Mouse (Mus musculus) left cerebral cortex, adult 6 months (tissue): ENCODE results near the gene Prickle4. TPM values are rescaled to one million over a fixed set of nuclear protein-coding genes. Genes with fewer than 3 reads are reported as not detected.

Experiments
- long read RNA-seq, 2 experiments: library from polyadenylated mRNA; unstranded; transcript quantifications; one replicate each; pipeline ENCODE4 v2.0.0; 2019 to 2020
- polyA plus RNA-seq: library from polyadenylated mRNA; unstranded; fragments of <200 nt; fragmentation: Nextera tagmentation; gene quantifications from 2 replicates; pipeline ENCODE4 v1.2.3, GENCODE M21; 2021

Gene Prickle4
- polyA plus RNA-seq = 0.29 and 0.55 TPM in 2 replicates
- long read RNA-seq, experiment 1 = 0 reads
- long read RNA-seq, experiment 2, partial matches to known transcripts = 0 of 1 reads
- long read RNA-seq, experiment 2, other reads (novel, unspliced or antisense) = 0 of 1 reads

DNA sequence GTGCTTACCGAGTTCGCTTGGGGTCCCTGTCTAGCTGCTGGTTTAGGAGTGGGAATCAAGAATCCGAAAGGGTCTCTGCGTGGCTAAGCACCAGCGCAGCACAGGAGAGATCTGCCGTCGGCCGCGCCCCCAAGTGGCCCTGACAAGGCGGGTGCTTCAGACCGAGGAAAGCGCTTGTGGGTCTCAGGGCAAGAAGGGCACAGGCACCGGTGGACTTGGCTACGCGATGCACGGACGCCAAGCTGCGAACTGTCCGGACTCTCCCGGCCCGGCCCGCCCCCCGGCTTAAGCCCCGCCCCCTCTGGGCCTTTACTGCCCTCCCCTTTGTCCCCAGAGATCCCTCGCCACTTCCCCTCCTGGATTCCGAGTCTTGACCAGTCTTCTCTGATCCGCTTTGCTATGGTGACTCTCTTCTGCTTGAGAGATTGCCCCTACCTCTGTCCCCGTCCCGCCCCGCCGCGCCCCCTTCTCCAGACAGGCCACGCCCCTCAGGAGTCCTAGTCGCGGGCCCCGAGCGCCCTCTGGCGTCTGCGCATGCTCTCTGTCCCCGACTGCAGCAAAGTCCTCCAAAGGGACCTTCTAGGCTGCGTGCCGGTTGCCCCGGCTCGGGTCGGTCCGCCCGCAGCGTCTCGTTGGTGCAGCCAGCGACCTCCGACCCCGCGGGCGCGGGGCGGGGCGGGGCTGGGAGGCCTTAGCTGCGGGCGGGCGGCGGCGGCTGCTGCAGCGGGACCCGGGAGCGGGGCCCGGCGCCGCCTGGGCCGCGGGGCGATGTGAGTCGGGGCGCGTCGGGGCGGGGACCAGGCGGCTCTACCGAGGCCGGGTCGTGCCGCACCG, at the start of gene Prickle4:
Gene Prickle4, minus strand, starts transcription at position 234 of the 834 bp plus-strand sequence.

DNA sequence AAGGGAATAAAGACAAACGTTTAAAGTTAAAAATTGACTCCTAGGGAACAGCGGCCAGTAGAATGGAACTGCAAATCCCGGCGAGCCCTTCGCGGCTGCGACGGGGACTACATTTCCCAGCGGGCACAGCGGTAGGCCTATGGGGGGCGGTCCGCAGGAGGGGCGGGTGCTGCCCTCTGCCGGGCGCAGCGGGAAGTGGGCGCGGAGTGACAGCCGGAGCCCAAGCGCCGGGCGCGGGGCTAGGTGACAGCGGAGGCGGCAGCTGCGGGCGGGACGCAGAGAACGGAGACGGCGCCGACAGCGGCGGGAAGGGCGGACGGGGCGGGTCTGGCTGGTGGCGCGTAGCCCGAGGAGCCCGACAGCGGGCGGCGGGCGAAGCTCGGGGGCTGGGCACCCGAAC, 42.3 kb upstream of the Prickle4 start, which contains the start of gene Tfeb:
Gene Tfeb, plus strand, starts transcription at position 175 of the 400 bp plus-strand sequence.

DNA sequence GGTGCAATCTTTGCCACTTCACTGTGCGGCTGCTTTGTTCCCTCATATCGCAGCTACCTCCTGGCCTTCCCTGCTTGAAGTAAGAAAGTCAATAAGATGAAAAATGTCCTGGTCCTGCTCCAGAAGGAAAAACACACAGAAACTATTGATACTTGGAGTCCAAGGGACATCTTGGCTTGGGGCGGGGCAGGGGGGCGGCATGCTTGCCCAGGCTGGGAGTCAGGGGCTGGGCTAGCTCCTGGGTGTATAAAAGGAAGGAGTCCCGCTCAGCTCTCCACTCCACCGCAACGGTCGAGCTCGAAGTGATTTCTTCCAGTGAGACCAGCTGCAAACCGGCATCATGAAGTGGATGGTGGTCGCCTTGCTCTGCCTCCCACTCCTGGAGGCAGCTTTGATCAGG, 32.0 kb upstream of the Prickle4 start, which contains the start of gene Pgc:
Gene Pgc, plus strand, starts transcription at position 277 of the 400 bp plus-strand sequence.

DNA sequence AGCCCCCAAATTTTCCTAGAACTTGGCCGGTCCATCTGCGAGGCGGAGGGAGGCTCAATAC, 264 bp downstream of the Prickle4 start, which contains the start of gene Gm21981:
Gene Gm21981, minus strand, starts transcription at position 14 of the 61 bp plus-strand sequence.

DNA sequence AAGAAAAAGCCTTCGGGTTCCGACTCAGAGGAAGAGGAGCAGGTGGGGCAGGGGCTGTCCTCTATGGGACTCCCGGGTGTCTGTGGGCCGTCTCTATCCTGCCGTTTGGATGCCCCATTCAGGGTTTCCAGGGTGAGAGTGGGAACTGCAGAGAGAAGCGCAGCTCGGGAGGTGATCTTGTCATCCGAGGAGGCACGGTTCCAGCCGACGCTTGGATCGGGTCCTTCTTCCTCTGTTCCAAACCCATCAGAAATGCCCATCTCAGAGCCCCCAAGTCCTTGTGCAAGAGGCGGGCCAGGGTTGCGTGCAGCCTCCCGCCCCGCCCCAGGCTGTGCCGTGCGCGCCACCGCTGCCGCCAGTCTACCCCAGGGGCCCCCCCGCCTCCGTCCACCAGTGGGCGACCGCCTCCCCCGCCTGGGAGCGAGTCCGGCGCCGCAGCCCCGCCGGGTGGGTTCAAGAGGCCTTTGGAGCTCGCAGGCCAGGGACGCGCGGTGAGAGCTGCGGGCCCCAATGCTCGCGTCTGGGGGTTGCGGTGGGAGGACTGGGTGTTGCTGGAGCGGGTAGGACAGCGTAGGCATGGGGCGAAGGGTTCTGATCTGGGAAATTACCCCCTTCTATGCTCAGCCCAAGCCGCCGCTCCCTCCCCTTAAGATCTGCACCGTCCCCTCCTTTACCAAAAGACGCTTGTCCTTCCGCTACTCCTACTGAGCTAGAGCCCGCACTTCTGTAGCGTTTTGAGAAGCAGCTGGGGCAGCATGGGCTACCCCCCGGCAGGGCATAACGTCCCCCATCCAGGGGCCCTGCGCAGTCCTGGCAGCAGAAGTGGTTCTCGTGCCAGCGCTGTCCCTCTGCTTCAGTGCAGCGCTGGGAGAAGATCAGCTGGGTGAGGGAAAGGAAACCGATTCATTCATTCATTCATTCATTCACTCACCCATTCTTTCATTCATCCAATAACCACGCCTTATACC, 5.6 kb downstream of the Prickle4 start, which contains the start of gene Frs3:
Gene Frs3, plus strand, starts transcription at position 423 of the 968 bp plus-strand sequence.

DNA sequence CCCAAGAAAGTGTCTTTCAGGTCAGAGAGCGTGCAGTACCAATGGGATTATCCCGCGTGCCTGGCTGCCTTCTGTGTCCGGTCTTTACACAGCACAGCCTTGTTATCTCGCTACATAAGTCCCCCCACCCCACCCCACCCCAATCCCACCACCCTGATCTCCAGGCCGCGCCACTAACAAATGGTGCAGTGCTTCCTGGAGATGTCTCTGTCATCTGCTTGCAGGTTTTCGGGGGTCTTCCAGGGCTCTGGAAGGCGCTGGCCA, 6.3 kb downstream of the Prickle4 start, which contains the start of gene Tomm6:
Gene Tomm6, minus strand, starts transcription at position 43 of the 264 bp plus-strand sequence.

Other genes starting within 250 kb of the Prickle4 start
- gene Taf8, start 192.4 kb downstream of the Prickle4 start, polyA plus RNA-seq = 5.9 and 7.7 TPM in 2 replicates
- 24.1 and 36.0 TPM in 2 replicates for gene Ccnd3, start 189.7 kb downstream of the Prickle4 start, polyA plus RNA-seq
- 13.9 and 14.6 TPM in 2 replicates for gene Bysl, start 83.2 kb downstream of the Prickle4 start, polyA plus RNA-seq
- gene Med20, start 83.2 kb downstream of the Prickle4 start, polyA plus RNA-seq = 17.6 and 21.6 TPM in 2 replicates
- 4.1 and 6.6 TPM in 2 replicates for gene Gm20517, start 83.1 kb downstream of the Prickle4 start, polyA plus RNA-seq
- 1.8 and 4.4 TPM in 2 replicates for gene Usp49, start 64.0 kb downstream of the Prickle4 start, polyA plus RNA-seq
- 307 and 361 TPM in 2 replicates for gene Tomm6, start 6.3 kb downstream of the Prickle4 start, polyA plus RNA-seq
- gene Frs3, start 5.7 kb downstream of the Prickle4 start, polyA plus RNA-seq = 10.7 and 17.9 TPM in 2 replicates
- gene Gm21981, start 281 bp downstream of the Prickle4 start, polyA plus RNA-seq = 0.98 and 1.1 TPM in 2 replicates
- not detected in 2 replicates for gene Pgc, start 32.1 kb upstream of the Prickle4 start, polyA plus RNA-seq
- 3.6 and 6.4 TPM in 2 replicates for gene Tfeb, start 42.3 kb upstream of the Prickle4 start, polyA plus RNA-seq
- gene Mdfi, start 140.0 kb upstream of the Prickle4 start, polyA plus RNA-seq = 0.09 TPM in 1 of 2 replicates, not detected in the other
- 16.7 and 62.5 TPM in 2 replicates for gene Foxp4, start 229.9 kb upstream of the Prickle4 start, polyA plus RNA-seq